Mouse (Mus musculus): Measurements from ENCODE around the gene Rpl27a.

Gene Rpl27a

DNA sequence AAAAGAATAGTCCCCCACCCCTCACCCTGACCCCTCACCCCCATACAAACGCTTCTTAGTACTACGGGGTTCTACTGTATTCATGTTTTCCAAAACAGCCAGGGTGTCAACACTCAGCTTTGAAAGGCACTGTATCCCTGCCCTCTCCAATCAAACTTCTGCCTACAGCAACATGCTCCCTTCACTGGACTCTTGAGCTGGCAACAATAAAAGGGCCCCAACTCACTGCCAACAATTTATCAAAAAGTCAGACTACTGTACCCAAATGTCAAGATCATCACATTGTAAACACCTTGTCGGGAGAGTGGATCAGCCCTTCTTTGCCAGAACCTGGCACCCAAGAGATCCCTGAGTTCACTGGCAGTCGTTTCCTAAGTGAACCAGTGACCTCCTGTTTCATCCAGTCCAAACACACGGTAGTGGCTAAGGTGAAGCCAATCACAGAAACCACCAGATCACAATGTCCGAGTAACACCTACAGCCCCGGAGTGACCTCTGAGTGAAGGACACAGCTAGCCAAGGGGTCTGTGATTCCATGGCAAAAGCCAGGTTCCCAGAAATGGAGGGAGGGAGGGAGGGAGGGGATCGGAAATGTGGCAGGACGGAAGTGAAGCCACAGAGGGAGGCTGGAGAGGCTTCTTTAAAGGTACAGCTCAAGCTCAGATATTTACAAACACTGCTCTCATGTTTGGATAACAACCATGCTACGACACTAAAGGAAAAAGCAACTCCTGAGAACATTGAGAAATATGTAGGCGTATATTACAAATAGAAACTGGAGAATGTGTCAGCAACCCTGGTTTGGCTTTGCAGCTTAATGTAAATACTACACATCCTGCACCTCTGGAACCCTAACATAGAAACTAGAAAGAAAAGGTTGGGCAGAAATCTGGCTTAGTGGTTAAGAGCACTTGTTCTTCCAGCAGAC lies 48.2 kb downstream of the Rpl27a start:
- no peak for DNase-seq

DNA sequence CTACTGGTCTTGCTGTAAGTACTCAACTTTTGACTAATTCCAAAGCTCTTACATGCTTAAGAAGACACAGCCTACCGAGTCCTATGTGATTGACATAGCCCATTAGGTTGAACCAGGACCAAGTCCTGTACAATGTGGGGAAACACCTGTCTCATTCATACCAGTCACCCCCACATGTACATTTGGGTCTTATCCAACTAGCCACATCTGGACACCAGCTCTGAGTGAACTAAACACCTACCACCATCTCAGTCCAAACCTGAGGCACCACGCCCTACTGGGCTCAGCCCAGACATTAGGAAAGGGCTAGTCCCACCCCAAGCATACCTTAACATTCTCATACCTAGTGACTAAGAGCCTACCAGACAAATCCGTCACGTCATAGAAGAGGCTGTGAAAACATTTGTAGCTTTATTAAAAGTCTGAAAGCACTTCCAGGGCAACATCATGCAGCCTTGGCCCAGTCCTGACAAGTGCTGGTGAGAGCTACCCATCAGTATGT lies 49.5 kb downstream of the Rpl27a start:
- DNase-seq = no peak
